Mouse (Mus musculus) lung, embryonic 16.5 days (tissue): ENCODE measurements at regions not wholly inside any gene's neighbourhood (a gene's known extent, or its start where the extent isn't known, plus 50 kb on each side); places are given as distances from the start of the nearest gene placed in this dataset.

Experiments
- ATAC-seq: fragments of 200-750 bp; cut with Nextera tagmentation; 2 replicates; pipeline ENCODE4 v1.8.0; 2017; ENCODE audit warnings: low read depth, mild to moderate bottlenecking, moderate library complexity
- H3K27ac ChIP-seq: fragments of 300-500 bp; sonication (generic); 2 replicates; pipeline ENCODE4 v1.5.1; 2014; ENCODE audit warnings: mild to moderate bottlenecking, control low read depth, low read length
- H3K27me3 ChIP-seq: fragments of 300-500 bp; sonication (generic); 2 replicates; pipeline ENCODE4 v1.6.1; 2014; ENCODE audit warnings: low read depth, low read length, mixed read lengths; ENCODE audit not compliant: control insufficient read depth, insufficient read depth
- H3K36me3 ChIP-seq: fragments of 300-500 bp; sonication (generic); 2 replicates; pipeline ENCODE4 v1.6.1; 2014; ENCODE audit warnings: low read length; ENCODE audit not compliant: control insufficient read depth, insufficient read depth
- H3K4me1 ChIP-seq: fragments of 300-500 bp; sonication (generic); replicated peaks from 2 replicates; pipeline ENCODE4 v1.6.1; 2014; ENCODE audit warnings: low read length, mixed read lengths; ENCODE audit not compliant: control insufficient read depth, insufficient read depth
- H3K4me2 ChIP-seq: fragments of 300-500 bp; sonication (generic); 2 replicates; pipeline ENCODE4 v1.6.1; 2014; ENCODE audit warnings: low read depth, low read length, control low read depth
- H3K4me3 ChIP-seq: fragments of 300-500 bp; sonication (generic); 2 replicates; pipeline ENCODE4 v1.5.1; 2014; ENCODE audit warnings: mild to moderate bottlenecking, low read length, control low read depth
- H3K9ac ChIP-seq: fragments of 300-500 bp; sonication (generic); 2 replicates; pipeline ENCODE4 v1.6.1; 2014; ENCODE audit warnings: low read length, control low read depth
- H3K9me3 ChIP-seq: fragments of 300-500 bp; sonication (generic); 2 replicates; pipeline ENCODE4 v1.6.1; 2016; ENCODE audit warnings: low read length; ENCODE audit not compliant: control insufficient read depth
- WGBS: fragments of 180-500 bp; shearing (Covaris S2); extraction: QIAGEN DNeasy Blood & Tissue Kit; methylation state at CpG from one replicate; pipeline ENCODE4 v1.1.7; 2014; 5-methylcytosine and 5-hydroxymethylcytosine counted together

DNA sequence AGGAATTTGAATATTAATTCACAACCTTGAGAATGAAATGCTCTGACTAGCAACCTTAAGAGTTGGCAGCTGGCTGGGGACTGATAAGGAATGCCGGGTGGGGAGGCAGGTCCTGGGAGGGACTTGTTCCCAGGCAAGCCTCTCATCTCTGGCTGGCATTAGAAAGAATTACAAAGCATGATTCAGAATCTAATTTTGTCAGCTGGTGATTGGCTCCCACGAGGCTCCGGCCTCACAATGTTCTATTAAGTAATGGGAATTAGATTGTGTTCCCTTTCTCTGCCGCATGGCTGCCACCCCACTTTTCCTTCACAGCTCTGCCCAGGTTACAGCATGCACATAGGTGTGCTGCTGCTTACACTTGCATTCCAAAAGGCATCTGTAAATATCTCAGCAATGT is 443.9 kb upstream of the Jag1 start:
- no peaks in the 10 kb centered on the region for H3K36me3 ChIP-seq
- H3K27me3 ChIP-seq: no peaks in the 10 kb centered on the region
- no peak overlapping the region for H3K27ac ChIP-seq
- no peak for ATAC-seq
- H3K4me2 ChIP-seq: no peak overlapping the region
- H3K4me3 ChIP-seq: no peak overlapping the region
- WGBS: 51% methylated on average over 4 of the region's 4 CpGs
- no peak overlapping the region for H3K9ac ChIP-seq
- H3K9me3 ChIP-seq: no peaks in the 10 kb centered on the region
- H3K4me1 ChIP-seq: no peaks in the 10 kb centered on the region

DNA sequence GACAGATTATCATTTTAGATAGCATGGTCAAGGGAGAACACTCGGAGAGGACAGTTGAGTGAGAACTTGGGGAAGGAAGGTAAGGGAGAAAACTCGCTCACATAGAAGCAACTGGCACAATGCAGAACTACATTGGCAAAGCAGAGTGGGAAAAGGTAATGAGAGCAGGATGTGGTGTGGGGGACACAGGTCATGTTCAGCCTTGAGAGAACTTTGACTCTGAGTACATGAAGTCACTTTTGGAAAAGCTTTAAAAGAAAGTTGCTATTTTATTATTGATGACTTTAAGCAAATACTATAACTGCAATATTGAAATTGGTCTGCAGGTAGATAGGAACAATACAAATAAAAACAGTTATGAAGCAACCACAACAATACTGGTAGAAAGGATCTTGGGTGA is 437.4 kb upstream of the Jag1 start:
- Histone ChIP-seq H3K4me1 (no peaks in the 10 kb centered on the region), H3K27ac (no peak overlapping the region), H3K4me3 (no peak overlapping the region), H3K27me3 (no peaks in the 10 kb centered on the region), H3K4me2 (no peak overlapping the region), H3K36me3 (no peaks in the 10 kb centered on the region), H3K9ac (no peak overlapping the region), H3K9me3 (no peaks in the 10 kb centered on the region)
- 82% methylated on average over 2 of the region's 2 CpGs for WGBS
- no peak for ATAC-seq

DNA sequence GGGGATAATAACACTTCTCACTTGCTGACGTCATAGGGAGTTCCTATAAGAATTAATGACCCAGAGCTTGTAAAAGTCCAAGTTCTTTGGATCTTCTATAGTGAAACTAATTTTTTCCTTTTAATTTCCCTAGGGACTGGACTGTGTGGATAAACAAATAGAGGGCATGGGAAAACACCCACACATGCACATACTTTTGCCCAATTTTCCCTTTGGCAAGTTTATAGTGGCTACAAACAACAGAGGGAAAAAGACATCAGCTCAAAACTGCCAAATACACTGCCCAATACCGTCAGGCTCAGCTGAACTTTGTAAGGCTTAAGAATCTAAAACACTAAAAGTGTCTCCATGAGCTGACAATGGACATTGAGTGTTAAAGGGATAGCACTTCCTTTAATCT is 420.1 kb upstream of the Jag1 start:
- no peak overlapping the region for H3K4me3 ChIP-seq
- H3K27me3 ChIP-seq: no peaks in the 10 kb centered on the region
- no peak overlapping the region for H3K9ac ChIP-seq
- ATAC-seq: no peak
- no peak overlapping the region for H3K4me2 ChIP-seq
- H3K36me3 ChIP-seq: no peaks in the 10 kb centered on the region
- H3K27ac ChIP-seq: no peak overlapping the region
- H3K9me3 ChIP-seq: no peaks in the 10 kb centered on the region
- 44% methylated on average over 2 of the region's 2 CpGs for WGBS
- H3K4me1 ChIP-seq: 0 out of 2 replicates have a peak, but pooled peaks cover 4% of the 10 kb centered on the region

DNA sequence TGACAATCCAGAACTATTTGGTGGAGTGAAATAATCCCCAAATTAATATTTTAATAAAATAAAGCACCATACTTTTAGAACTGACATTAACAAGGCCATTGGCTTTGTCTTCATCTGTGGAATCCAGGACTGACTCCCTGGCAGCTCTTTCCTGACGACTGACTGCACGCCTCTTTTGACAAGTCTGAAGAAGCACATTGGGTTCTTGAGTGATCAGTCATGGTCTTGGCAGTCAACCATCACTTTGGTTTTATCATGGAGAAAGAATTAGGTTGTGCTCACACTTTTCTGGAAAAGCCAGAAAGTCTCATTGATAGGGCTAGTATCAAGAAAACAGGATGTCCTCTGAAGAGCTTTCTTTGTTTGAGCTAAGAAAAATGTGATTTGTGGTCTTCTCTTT is 399.8 kb upstream of the Jag1 start:
- Histone ChIP-seq H3K4me1 (no peaks in the 10 kb centered on the region), H3K27me3 (no peaks in the 10 kb centered on the region), H3K36me3 (no peaks in the 10 kb centered on the region), H3K9me3 (no peaks in the 10 kb centered on the region), H3K4me2 (no peak overlapping the region), H3K9ac (no peak overlapping the region), H3K27ac (no peak overlapping the region), H3K4me3 (no peak overlapping the region)
- no peak for ATAC-seq
- 80% methylated on average over 2 of the region's 2 CpGs for WGBS

DNA sequence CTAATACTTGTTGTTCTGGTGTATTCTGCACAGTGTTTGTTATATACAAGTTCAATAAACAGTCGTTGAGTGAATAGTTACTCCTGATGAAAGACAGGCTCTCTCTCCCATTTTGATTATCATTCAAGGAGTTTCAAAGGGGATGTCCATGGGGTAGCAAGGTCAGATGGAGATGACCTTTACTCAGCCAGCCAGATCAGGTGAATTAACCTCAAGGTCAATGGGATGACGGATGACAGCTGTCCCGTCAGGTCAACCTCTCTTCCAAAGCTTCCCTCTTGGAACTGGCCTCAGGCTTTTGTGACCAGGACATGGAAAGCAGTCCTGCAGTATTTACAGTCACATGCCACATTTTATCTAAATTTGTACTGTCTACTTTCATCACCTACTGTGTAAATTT is 398.6 kb upstream of the Jag1 start:
- H3K27ac ChIP-seq: no peak overlapping the region
- no peak overlapping the region for H3K4me3 ChIP-seq
- H3K9me3 ChIP-seq: no peaks in the 10 kb centered on the region
- no peak for ATAC-seq
- no peaks in the 10 kb centered on the region for H3K4me1 ChIP-seq
- 66% methylated on average over 3 of the region's 3 CpGs for WGBS
- H3K27me3 ChIP-seq: no peaks in the 10 kb centered on the region
- no peak overlapping the region for H3K9ac ChIP-seq
- H3K4me2 ChIP-seq: no peak overlapping the region
- H3K36me3 ChIP-seq: no peaks in the 10 kb centered on the region

DNA sequence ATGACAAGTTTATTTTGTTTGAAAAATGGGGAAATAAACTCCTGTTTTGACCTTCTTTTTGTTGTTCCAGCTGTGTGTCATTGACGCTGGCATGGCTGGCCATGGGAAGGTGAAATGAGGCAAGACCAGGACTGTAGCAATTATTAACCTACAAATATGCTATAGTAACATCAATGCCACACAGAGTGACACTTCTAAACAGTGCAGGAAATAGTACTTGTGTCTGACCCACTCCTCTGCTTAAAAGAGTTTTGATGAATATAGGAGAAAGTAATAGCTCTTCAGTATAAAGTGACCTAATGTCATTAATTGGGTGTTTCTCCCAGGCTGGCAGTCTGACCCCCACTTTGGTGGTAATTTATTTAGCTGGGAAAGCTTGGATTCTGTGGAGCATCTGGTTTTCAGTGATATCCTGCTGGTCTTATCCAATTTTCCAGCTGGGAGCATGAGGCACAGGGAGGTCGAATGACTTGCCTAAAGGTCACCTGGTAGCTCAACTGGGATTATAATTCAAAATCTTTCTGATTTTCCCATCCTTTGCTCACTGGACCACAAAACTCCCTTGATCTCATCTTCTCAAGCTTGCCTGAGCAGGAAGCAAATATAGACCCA is 397.6 kb upstream of the Jag1 start:
- no peak overlapping the region for H3K27ac ChIP-seq
- no peak overlapping the region for H3K9ac ChIP-seq
- H3K9me3 ChIP-seq: no peaks in the 10 kb centered on the region
- no peaks in the 10 kb centered on the region for H3K4me1 ChIP-seq
- ATAC-seq: no peak
- no peak overlapping the region for H3K4me3 ChIP-seq
- H3K27me3 ChIP-seq: no peaks in the 10 kb centered on the region
- H3K4me2 ChIP-seq: no peak overlapping the region
- no peaks in the 10 kb centered on the region for H3K36me3 ChIP-seq
- WGBS: 44% methylated on average over 2 of the region's 2 CpGs

DNA sequence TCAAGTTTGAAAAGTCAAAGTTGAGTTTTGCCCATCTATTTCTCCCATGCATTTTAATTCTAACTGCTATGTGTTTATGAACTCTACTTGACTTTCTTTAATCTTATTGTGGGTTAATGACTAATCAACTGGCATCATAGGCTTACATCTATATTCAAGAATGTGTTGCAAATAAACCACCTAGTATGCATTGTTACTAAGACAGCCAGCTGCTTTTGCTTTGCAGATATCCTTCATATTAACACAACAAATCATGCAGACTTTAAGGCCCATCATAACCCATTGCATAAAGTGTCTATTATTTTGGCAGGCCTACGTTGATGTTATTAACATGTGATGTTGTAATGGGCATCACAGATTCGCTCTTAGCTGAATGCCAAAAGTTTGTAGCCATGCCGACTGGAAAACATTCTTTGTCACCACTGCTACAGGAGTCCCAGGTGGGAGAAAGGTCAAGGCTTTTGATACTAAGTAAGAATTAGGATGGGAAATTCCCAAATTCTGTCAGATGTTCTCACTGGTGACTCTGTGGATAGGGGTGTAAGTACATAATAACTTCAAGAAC is 394.3 kb upstream of the Jag1 start:
- WGBS: 63% methylated on average over 3 of the region's 3 CpGs
- no peaks in the 10 kb centered on the region for H3K36me3 ChIP-seq
- no peak overlapping the region for H3K4me3 ChIP-seq
- no peak overlapping the region for H3K4me2 ChIP-seq
- no peaks in the 10 kb centered on the region for H3K4me1 ChIP-seq
- H3K27ac ChIP-seq: no peak overlapping the region
- H3K9ac ChIP-seq: no peak overlapping the region
- H3K27me3 ChIP-seq: no peaks in the 10 kb centered on the region
- ATAC-seq: no peak
- H3K9me3 ChIP-seq: no peaks in the 10 kb centered on the region; the same call in 1 of the 2 replicates

DNA sequence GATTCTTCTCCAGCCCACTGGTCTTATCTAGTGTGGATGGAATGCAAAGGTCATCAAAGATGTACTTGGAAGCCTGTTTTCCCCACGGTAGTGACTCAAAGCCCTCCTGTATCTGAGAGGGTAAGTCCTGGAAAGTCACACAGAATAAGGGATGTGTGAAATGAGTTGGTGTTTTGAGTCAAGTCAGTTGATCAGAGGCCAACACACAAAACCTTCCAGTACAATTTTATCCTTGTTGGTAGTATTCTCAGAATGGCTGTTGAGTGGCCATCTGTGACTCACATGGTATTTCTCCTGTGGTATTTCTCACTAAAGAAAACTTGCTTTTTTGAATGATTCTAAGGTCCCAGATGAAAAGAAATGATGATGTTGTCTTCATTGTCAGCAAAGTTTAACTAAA is 384.8 kb upstream of the Jag1 start:
- Histone ChIP-seq H3K4me2 (no peak overlapping the region), H3K36me3 (no peaks in the 10 kb centered on the region), H3K9ac (no peak overlapping the region), H3K4me3 (no peak overlapping the region), H3K4me1 (no peaks in the 10 kb centered on the region), H3K27me3 (no peaks in the 10 kb centered on the region), H3K27ac (no peak overlapping the region), H3K9me3 (no peaks in the 10 kb centered on the region)
- ATAC-seq: no peak
- WGBS: 12% methylated on average over 1 of the region's 1 CpGs

DNA sequence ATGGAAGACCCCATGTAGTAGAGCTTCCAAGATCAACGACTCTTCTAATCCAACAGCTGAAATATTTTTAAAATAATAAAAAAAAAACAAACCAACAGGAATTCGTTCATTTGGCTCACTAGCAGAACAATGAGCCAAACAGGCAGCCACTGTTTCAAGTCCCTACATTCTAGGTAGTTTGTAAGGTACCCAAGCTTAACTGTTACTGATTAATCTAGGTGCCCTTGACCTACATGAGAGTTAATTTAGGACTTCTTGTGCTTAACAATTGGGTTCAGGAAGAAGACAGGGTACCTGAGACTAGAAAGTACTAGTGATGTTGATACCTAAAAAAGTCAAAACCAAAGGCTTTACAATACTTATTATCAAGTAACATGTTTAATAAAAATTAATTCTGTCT is 381.2 kb upstream of the Jag1 start:
- H3K9ac ChIP-seq: no peak overlapping the region
- no peaks in the 10 kb centered on the region for H3K36me3 ChIP-seq
- no peak overlapping the region for H3K27ac ChIP-seq
- ATAC-seq: no peak
- 54% methylated on average over 2 of the region's 2 CpGs for WGBS
- no peak overlapping the region for H3K4me3 ChIP-seq
- H3K9me3 ChIP-seq: no peaks in the 10 kb centered on the region
- no peaks in the 10 kb centered on the region for H3K27me3 ChIP-seq
- no peaks in the 10 kb centered on the region for H3K4me1 ChIP-seq
- H3K4me2 ChIP-seq: no peak overlapping the region

DNA sequence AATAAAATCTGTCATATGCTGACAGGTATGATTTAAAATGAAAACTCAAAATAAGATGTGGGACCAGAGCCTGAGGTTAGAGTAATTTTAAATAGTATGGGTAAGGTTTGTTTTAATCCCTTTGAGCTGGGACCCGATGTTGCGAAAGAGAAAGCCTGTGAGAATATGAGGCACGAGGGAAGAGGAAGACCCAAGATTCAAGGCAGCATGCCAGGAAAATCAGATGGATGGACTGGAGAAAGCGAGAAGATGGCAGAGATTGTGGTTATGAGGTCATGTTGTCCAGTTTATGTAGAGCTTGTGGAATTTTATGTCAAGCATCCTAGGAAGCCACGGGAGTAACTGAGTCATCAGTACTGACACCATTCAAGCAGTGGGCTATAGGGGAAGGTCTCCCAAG is 377.2 kb upstream of the Jag1 start:
- ATAC-seq: no peak
- 61% methylated on average over 5 of the region's 5 CpGs for WGBS

More for the DNA sequence above, 377.2 kb upstream of the Jag1 start:
- Histone ChIP-seq H3K4me2 (no peak overlapping the region), H3K9ac (no peak overlapping the region), H3K36me3 (no peaks in the 10 kb centered on the region), H3K4me3 (no peak overlapping the region), H3K27me3 (no peaks in the 10 kb centered on the region), H3K27ac (no peak overlapping the region), H3K9me3 (no peaks in the 10 kb centered on the region), H3K4me1 (no peaks in the 10 kb centered on the region)
